Mouse (Mus musculus): Measurements from ENCODE around the gene Zfp759. TPM values are rescaled to one million over a fixed set of nuclear protein-coding genes. Genes with fewer than 3 reads are reported as not detected.
"Not testable (repeated sequence)": the region's sequence is repeated elsewhere in the genome, so short reads cannot be mapped to it uniquely, and the experiment has no call there.

Gene Zfp759
- polyA plus RNA-seq, 1 experiment from 2014 or later, result 1.7 TPM

GRCm38 (mm10) chr13:67108194-67108820 is 13.2 kb upstream of the Zfp759 start, which contains the start of gene Gm28557:
Gm28557 (minus strand) TSS chr13:67108604.
- Histone ChIP-seq H3K27ac (replicated peaks in 1 of 2; ENCODE audit: control insufficient read depth in 1 of 2, insufficient read depth in 1 of 2, low read depth in 2 of 2, low read length in 2 of 2) (peak within 1 kb of the TSS; percentile 90 to 92), H3K36me3 (ENCODE audit: control insufficient read depth, insufficient read depth, low read length) (peaks cover 10% of the 10 kb centered on the region), H3K4me1 (ENCODE audit: control insufficient read depth in 2 of 2, insufficient read depth in 2 of 2, low read length in 2 of 2) (peaks cover 5 to 7% of the 10 kb centered on the region in 2 experiments), H3K9me3 (ENCODE audit: control insufficient read depth, low read length) (no peaks in the 10 kb centered on the region), H3K27me3 (ENCODE audit: control insufficient read depth, insufficient read depth, low read length) (no peaks in the 10 kb centered on the region), H3K4me2 (ENCODE audit: low read length) (peak within 1 kb of the TSS; percentile 80), H3K4me3 (ENCODE audit: control insufficient read depth in 1 of 2, insufficient read depth in 1 of 2, low read depth in 1 of 2, low read length in 2 of 2) (peak within 1 kb of the TSS; percentile 62 to 65), H3K9ac (ENCODE audit: low read length) (peak within 1 kb of the TSS; percentile 82)
- ATAC-seq (ENCODE audit: insufficient number of reproducible peaks, insufficient read depth, low FRiP score, low read depth), result peak; percentile 98
- under 1% methylated on average over 17 of the region's 17 CpGs for WGBS

GRCm38 (mm10) chr13:67108821-67109206 is 12.6 kb upstream of the Zfp759 start:
- peak overlapping the region; percentile 2 for H3K9ac ChIP-seq (ENCODE audit: low read length)
- H3K27ac ChIP-seq (replicated peaks in 1 of 2; ENCODE audit: control insufficient read depth in 1 of 2, insufficient read depth in 1 of 2, low read depth in 2 of 2, low read length in 2 of 2), result no peak overlapping the region
- peaks cover 10% of the 10 kb centered on the region for H3K36me3 ChIP-seq (ENCODE audit: control insufficient read depth, insufficient read depth, low read length)
- peak overlapping the region; percentile 14 to 62; a peak in 3 of 4 replicates for H3K4me3 ChIP-seq (ENCODE audit: control insufficient read depth in 1 of 2, insufficient read depth in 1 of 2, low read depth in 1 of 2, low read length in 2 of 2)
- no peak for ATAC-seq (ENCODE audit: insufficient number of reproducible peaks, insufficient read depth, low FRiP score, low read depth)
- H3K9me3 ChIP-seq (ENCODE audit: control insufficient read depth, low read length), result no peaks in the 10 kb centered on the region
- WGBS, result 6% methylated on average over 9 of the region's 9 CpGs
- H3K4me1 ChIP-seq (ENCODE audit: control insufficient read depth in 2 of 2, insufficient read depth in 2 of 2, low read length in 2 of 2), result peaks cover 5 to 7% of the 10 kb centered on the region in 2 experiments
- H3K4me2 ChIP-seq (ENCODE audit: low read length), result peak overlapping the region; percentile 80
- H3K27me3 ChIP-seq (ENCODE audit: control insufficient read depth, insufficient read depth, low read length), result no peaks in the 10 kb centered on the region

GRCm38 (mm10) chr13:67112096-67112495 is 9.4 kb upstream of the Zfp759 start:
- H3K27ac ChIP-seq (replicated peaks in 1 of 2; ENCODE audit: control insufficient read depth in 1 of 2, insufficient read depth in 1 of 2, low read depth in 2 of 2, low read length in 2 of 2), result no peak overlapping the region
- no peak overlapping the region for H3K4me2 ChIP-seq (ENCODE audit: low read length)
- no peak overlapping the region for H3K9ac ChIP-seq (ENCODE audit: low read length)
- H3K4me1 ChIP-seq (ENCODE audit: control insufficient read depth in 2 of 2, insufficient read depth in 2 of 2, low read length in 2 of 2), result peaks cover 5 to 7% of the 10 kb centered on the region in 2 experiments
- H3K9me3 ChIP-seq (ENCODE audit: control insufficient read depth, low read length), result no peaks in the 10 kb centered on the region
- no peak overlapping the region for H3K4me3 ChIP-seq (ENCODE audit: control insufficient read depth in 1 of 2, insufficient read depth in 1 of 2, low read depth in 1 of 2, low read length in 2 of 2)
- H3K36me3 ChIP-seq (ENCODE audit: control insufficient read depth, insufficient read depth, low read length), result no peaks in the 10 kb centered on the region
- WGBS, result 75% methylated on average over 12 of the region's 12 CpGs
- no peak for ATAC-seq (ENCODE audit: insufficient number of reproducible peaks, insufficient read depth, low FRiP score, low read depth)
- no peaks in the 10 kb centered on the region for H3K27me3 ChIP-seq (ENCODE audit: control insufficient read depth, insufficient read depth, low read length)

GRCm38 (mm10) chr13:67113287-67113686 is 8.2 kb upstream of the Zfp759 start:
- no peak for ATAC-seq (ENCODE audit: insufficient number of reproducible peaks, insufficient read depth, low FRiP score, low read depth)
- Histone ChIP-seq H3K9me3 (ENCODE audit: control insufficient read depth, low read length) (no peaks in the 10 kb centered on the region), H3K4me2 (ENCODE audit: low read length) (no peak overlapping the region), H3K4me3 (ENCODE audit: control insufficient read depth in 1 of 2, insufficient read depth in 1 of 2, low read depth in 1 of 2, low read length in 2 of 2) (no peak overlapping the region), H3K27ac (replicated peaks in 1 of 2; ENCODE audit: control insufficient read depth in 1 of 2, insufficient read depth in 1 of 2, low read depth in 2 of 2, low read length in 2 of 2) (no peak overlapping the region), H3K36me3 (ENCODE audit: control insufficient read depth, insufficient read depth, low read length) (no peaks in the 10 kb centered on the region), H3K27me3 (ENCODE audit: control insufficient read depth, insufficient read depth, low read length) (no peaks in the 10 kb centered on the region), H3K9ac (ENCODE audit: low read length) (no peak overlapping the region), H3K4me1 (ENCODE audit: control insufficient read depth in 2 of 2, insufficient read depth in 2 of 2, low read length in 2 of 2) (no peaks in the 10 kb centered on the region)
- 81% methylated on average over 2 of the region's 2 CpGs for WGBS

- H3K4me2 ChIP-seq (ENCODE audit: low read length); H3K4me1 ChIP-seq (ENCODE audit: control insufficient read depth in 2 of 2, insufficient read depth in 2 of 2, low read length in 2 of 2); H3K27me3 ChIP-seq (ENCODE audit: control insufficient read depth, insufficient read depth, low read length); H3K9ac ChIP-seq (ENCODE audit: low read length); H3K36me3 ChIP-seq (ENCODE audit: control insufficient read depth, insufficient read depth, low read length); H3K4me3 ChIP-seq (ENCODE audit: control insufficient read depth in 1 of 2, insufficient read depth in 1 of 2, low read depth in 1 of 2, low read length in 2 of 2); H3K27ac ChIP-seq (replicated peaks in 1 of 2; ENCODE audit: control insufficient read depth in 1 of 2, insufficient read depth in 1 of 2, low read depth in 2 of 2, low read length in 2 of 2); H3K9me3 ChIP-seq (ENCODE audit: control insufficient read depth, low read length); ATAC-seq (ENCODE audit: insufficient number of reproducible peaks, insufficient read depth, low FRiP score, low read depth): not testable (repeated sequence)
- whole genome bisulfite sequencing, result 76% methylated on average over 8 of the region's 8 CpGs
Measured at GRCm38 (mm10) chr13:67116163-67116562, 5.3 kb upstream of the Zfp759 start, which contains the start of gene Rslcan18. Rslcan18 (minus strand) TSS chr13:67116263.

- Histone ChIP-seq H3K4me2 (ENCODE audit: low read length) (no peak overlapping the region), H3K4me1 (ENCODE audit: control insufficient read depth in 2 of 2, insufficient read depth in 2 of 2, low read length in 2 of 2) (peaks cover 0 to 7% of the 10 kb centered on the region in 2 experiments; a peak in 1 of 4 replicates), H3K27me3 (ENCODE audit: control insufficient read depth, insufficient read depth, low read length) (no peaks in the 10 kb centered on the region), H3K36me3 (ENCODE audit: control insufficient read depth, insufficient read depth, low read length) (no peaks in the 10 kb centered on the region), H3K9me3 (ENCODE audit: control insufficient read depth, low read length) (no peaks in the 10 kb centered on the region), H3K9ac (ENCODE audit: low read length) (no peak overlapping the region), H3K27ac (replicated peaks in 1 of 2; ENCODE audit: control insufficient read depth in 1 of 2, insufficient read depth in 1 of 2, low read depth in 2 of 2, low read length in 2 of 2) (no peak overlapping the region), H3K4me3 (ENCODE audit: control insufficient read depth in 1 of 2, insufficient read depth in 1 of 2, low read depth in 1 of 2, low read length in 2 of 2) (no peak overlapping the region)
- WGBS, result 78% methylated on average over 1 of the region's 1 CpGs
- no peak for ATAC-seq (ENCODE audit: insufficient number of reproducible peaks, insufficient read depth, low FRiP score, low read depth)
Measured at GRCm38 (mm10) chr13:67124460-67124859, 3.0 kb downstream of the Zfp759 start.

- not testable (repeated sequence) for H3K36me3 ChIP-seq (ENCODE audit: control insufficient read depth, insufficient read depth, low read length); H3K9ac ChIP-seq (ENCODE audit: low read length); ATAC-seq (ENCODE audit: insufficient number of reproducible peaks, insufficient read depth, low FRiP score, low read depth); H3K4me1 ChIP-seq (ENCODE audit: control insufficient read depth in 2 of 2, insufficient read depth in 2 of 2, low read length in 2 of 2); H3K27ac ChIP-seq (replicated peaks in 1 of 2; ENCODE audit: control insufficient read depth in 1 of 2, insufficient read depth in 1 of 2, low read depth in 2 of 2, low read length in 2 of 2); H3K27me3 ChIP-seq (ENCODE audit: control insufficient read depth, insufficient read depth, low read length); H3K9me3 ChIP-seq (ENCODE audit: control insufficient read depth, low read length)
- WGBS, result 68% methylated on average over 10 of the region's 10 CpGs
- H3K4me3 ChIP-seq (ENCODE audit: control insufficient read depth in 1 of 2, insufficient read depth in 1 of 2, low read depth in 1 of 2, low read length in 2 of 2), result peak overlapping the region in 1 of 2 experiments; percentile 71; a peak in 1 of 4 replicates
- H3K4me2 ChIP-seq (ENCODE audit: low read length), result peak overlapping the region; percentile 75
Measured at GRCm38 (mm10) chr13:67127507-67127906, 6.0 kb downstream of the Zfp759 start.
